Mouse (Mus musculus) spleen, adult 2 months (tissue): ENCODE measurements around the gene Scamp3.

Source experiments
- CTCF ChIP-seq: fragments of 200-500 bp; IDR thresholded peaks from 2 replicates; pipeline ENCODE4 v1.5.1; 2011; ENCODE audit warnings: mild to moderate bottlenecking, inconsistent platforms; ENCODE audit not compliant: insufficient read depth, insufficient read length, insufficient replicate concordance; ENCODE audit errors: extremely low read depth
- POLR2A ChIP-seq: fragments of 200-500 bp; IDR thresholded peaks from 2 replicates; pipeline ENCODE4 v1.6.1; 2011; ENCODE audit warnings: low read depth, low read length, inconsistent platforms

DNA sequence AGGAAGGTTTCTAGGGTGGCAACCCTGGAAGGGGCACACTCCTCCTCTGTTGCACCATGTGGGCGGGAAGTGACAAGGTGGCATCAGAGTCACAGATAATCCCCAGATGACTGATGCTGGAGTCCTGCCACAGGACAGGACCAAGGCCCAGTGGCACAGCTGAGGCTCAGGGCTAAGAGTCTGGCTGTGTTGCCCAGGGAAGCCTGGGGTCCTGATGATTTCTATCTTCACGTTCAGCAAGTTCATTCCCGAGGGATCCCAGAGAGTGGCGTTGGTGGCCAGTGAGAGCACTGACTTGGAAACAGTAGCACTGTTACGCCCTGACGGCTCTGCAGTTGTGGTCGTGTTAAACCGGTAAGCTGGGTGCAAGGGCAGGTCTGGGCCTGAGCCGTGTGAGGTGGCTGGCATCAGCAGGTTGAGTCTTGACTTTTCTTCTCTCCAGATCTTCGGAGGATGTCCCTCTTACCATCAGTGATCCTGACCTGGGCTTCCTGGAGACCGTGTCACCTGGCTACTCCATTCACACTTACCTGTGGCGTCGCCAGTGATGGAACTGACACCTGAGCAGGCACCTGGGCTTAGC lies 30.9 kb downstream of the Scamp3 start:
- TF ChIP-seq CTCF (no peak), POLR2A (no peak)
